Mouse (Mus musculus) heart, adult 9 months (tissue): ENCODE results near the gene Duxf3.
"Not testable (repeated sequence)": the region's sequence is repeated elsewhere in the genome, so short reads cannot be mapped to it uniquely, and the experiment has no call there.

Source experiments
- DNase-seq, 2 experiments: peaks; one replicate each; pipeline ENCODE4 v3.0.0; 2022; ENCODE audit warnings: low spot score in 2 of 2

Gene Duxf3

GRCm38 (mm10) chr10:58232641-58232969, at the start of gene Duxf3:
Gene Duxf3, minus strand, starts transcription at chr10:58232675.
- DNase-seq, result peak in 1 of 2 experiments; percentile 25

- no peak for DNase-seq
Measured at GRCm38 (mm10) chr10:58282238-58282637, 49.8 kb upstream of the Duxf3 start.

GRCm38 (mm10) chr10:58258466-58258865, 26.0 kb upstream of the Duxf3 start:
- no peak for DNase-seq

- no peak for DNase-seq
Measured at GRCm38 (mm10) chr10:58255954-58256353, 23.5 kb upstream of the Duxf3 start.

GRCm38 (mm10) chr10:58255213-58255892, 22.9 kb upstream of the Duxf3 start, which contains the start of gene Gcc2:
Gene Gcc2, plus strand, starts transcription at chr10:58255497.
- DNase-seq, result peak; percentile 92 to 94

- DNase-seq, result no peak
Measured at GRCm38 (mm10) chr10:58254635-58255175, 22.2 kb upstream of the Duxf3 start.

- DNase-seq, result no peak
Measured at GRCm38 (mm10) chr10:58249535-58249934, 17.1 kb upstream of the Duxf3 start.

- DNase-seq, result peak; percentile 68 to 72
Measured at GRCm38 (mm10) chr10:58238984-58239740, 6.7 kb upstream of the Duxf3 start.

- DNase-seq, result no peak
Measured at GRCm38 (mm10) chr10:58236613-58237012, 4.1 kb upstream of the Duxf3 start, which contains the start of gene Gm4981. Gene Gm4981, minus strand, starts transcription at chr10:58236701.

GRCm38 (mm10) chr10:58234985-58235384, 2.5 kb upstream of the Duxf3 start:
- DNase-seq, result peak in 1 of 2 experiments; percentile 40

GRCm38 (mm10) chr10:58233740-58234121, 1.3 kb upstream of the Duxf3 start:
- DNase-seq, result not testable (repeated sequence)

GRCm38 (mm10) chr10:58233054-58233739, 722 bp upstream of the Duxf3 start:
- DNase-seq, result peak in 1 of 2 experiments; percentile 53

GRCm38 (mm10) chr10:58231779-58232640, 465 bp downstream of the Duxf3 start:
- DNase-seq, result peak; percentile 75 to 78

- not testable (repeated sequence) for DNase-seq
Measured at GRCm38 (mm10) chr10:58231088-58231487, 1.4 kb downstream of the Duxf3 start.

- DNase-seq, result not testable (repeated sequence)
Measured at GRCm38 (mm10) chr10:58230021-58230420, 2.5 kb downstream of the Duxf3 start.

GRCm38 (mm10) chr10:58227798-58228197, 4.7 kb downstream of the Duxf3 start:
- not testable (repeated sequence) for DNase-seq

GRCm38 (mm10) chr10:58226357-58226756, 6.1 kb downstream of the Duxf3 start:
- DNase-seq, result not testable (repeated sequence)

GRCm38 (mm10) chr10:58224827-58225785, 7.4 kb downstream of the Duxf3 start, which contains the start of gene AW822073:
Gene AW822073, minus strand, starts transcription at chr10:58224930.
- not testable (repeated sequence) for DNase-seq

GRCm38 (mm10) chr10:58223972-58224805, 8.3 kb downstream of the Duxf3 start:
- DNase-seq, result peak; percentile 68 to 73
